Comparison of ENCODE assay signal across 9 mouse cellular contexts in the genomic region with DNA sequence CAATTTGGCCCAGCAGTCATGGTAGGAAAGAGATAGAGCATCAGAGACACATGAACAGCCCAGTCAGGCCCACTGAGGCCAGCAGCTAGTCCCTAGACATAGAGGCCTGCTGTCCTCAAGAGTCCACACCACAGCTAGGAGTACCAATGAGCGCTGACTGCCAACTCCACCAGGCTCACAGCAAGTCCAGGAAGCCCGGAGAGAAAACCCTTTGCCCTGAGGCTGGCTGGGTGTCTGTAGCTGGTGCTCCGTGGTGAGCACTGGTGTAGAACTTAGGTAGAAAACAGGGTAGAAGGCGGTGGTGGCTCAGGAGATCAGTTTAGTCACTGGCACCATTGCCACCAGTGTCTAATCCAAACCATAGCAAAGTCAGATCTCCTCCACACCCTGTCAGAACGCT. TPM values are rescaled to one million over a fixed set of nuclear protein-coding genes. Genes with fewer than 3 reads are reported as not detected.
DNase-seq lines count a peak whose midpoint lies in the region; ATAC-seq lines count a peak whose summit lies in the region.
"Had no signal": no experiment of that assay in that cellular context is flagged by ENCODE, and none has a peak within 500 bp of the region (broad histone marks: within the 10 kb centered on the region; RNA-seq: fewer than 3 reads in every experiment).

No protein-coding gene starts in this region.

- WGBS in midbrain, embryonic 13.5 days: 89% methylated on average over 5 of the region's 5 CpGs
- 87% methylated on average over 5 of the region's 5 CpGs for WGBS in midbrain, embryonic 14.5 days
- WGBS in forebrain, embryonic 15.5 days: 88% methylated on average over 5 of the region's 5 CpGs

- H3K4me2 ChIP-seq in midbrain, embryonic 13.5 days (replicated peaks): peak overlapping the region; percentile 89; the same call in 1 of the 2 replicates
- no peak overlapping the region for H3K4me2 ChIP-seq in midbrain, embryonic 14.5 days (ENCODE audit: low read length)
- H3K4me2 ChIP-seq in forebrain, embryonic 15.5 days (replicated peaks): no peak overlapping the region

- peaks cover 3% of the 10 kb centered on the region; the same call in 1 of the 2 replicates for H3K27me3 ChIP-seq in midbrain, embryonic 13.5 days
- H3K27me3 ChIP-seq in midbrain, embryonic 14.5 days (ENCODE audit: control insufficient read depth, insufficient read depth, low read length): no peaks in the 10 kb centered on the region
- H3K27me3 ChIP-seq in forebrain, embryonic 15.5 days: no peaks in the 10 kb centered on the region

- H3K4me1 ChIP-seq in midbrain, embryonic 13.5 days (replicated peaks): peaks cover 23% of the 10 kb centered on the region
- H3K4me1 ChIP-seq in midbrain, embryonic 14.5 days (ENCODE audit: control insufficient read depth, insufficient read depth, low read length): peaks cover 19% of the 10 kb centered on the region
- peaks cover 24% of the 10 kb centered on the region for H3K4me1 ChIP-seq in forebrain, embryonic 15.5 days

- no peak overlapping the region for H3K9ac ChIP-seq in midbrain, embryonic 13.5 days (replicated peaks)
- H3K9ac ChIP-seq in midbrain, embryonic 14.5 days (replicated peaks; ENCODE audit: low read length): no peak overlapping the region
- no peak overlapping the region for H3K9ac ChIP-seq in forebrain, embryonic 15.5 days (replicated peaks)

- intact Hi-C loops in heart, postnatal 36 days (cut with DNase I): loop anchor here (2.0 to 5.0 kb wide), 3 partner anchors 55 to 351 kb away; a partner anchor contains a TSS

- H3K27ac ChIP-seq in midbrain, embryonic 13.5 days: no peak overlapping the region
- no peak overlapping the region for H3K27ac ChIP-seq in midbrain, embryonic 14.5 days (replicated peaks; ENCODE audit: low read depth, low read length)
- H3K27ac ChIP-seq in forebrain, embryonic 15.5 days (replicated peaks): peak overlapping the region; percentile 75; the same call in 1 of the 2 replicates

- DNase-seq in heart, adult 11 months: peak; percentile 92
- no peak for DNase-seq in heart, postnatal 36 days
- DNase-seq in kidney, adult 9 months: peak; percentile 63
- no peak for DNase-seq in kidney, postnatal 10 days
- DNase-seq in midbrain, embryonic 14.5 days: no peak
- no peak for DNase-seq in right cerebral cortex, adult 2 months (ENCODE audit: low spot score in 2 of 2)
- DNase-seq: thymus, adult 18-20 months had no signal

- no peaks in the 10 kb centered on the region for H3K36me3 ChIP-seq in midbrain, embryonic 13.5 days
- no peaks in the 10 kb centered on the region for H3K36me3 ChIP-seq in midbrain, embryonic 14.5 days (ENCODE audit: control insufficient read depth, insufficient read depth, low read length)
- H3K36me3 ChIP-seq in forebrain, embryonic 15.5 days: no peaks in the 10 kb centered on the region

- no peaks in the 10 kb centered on the region for H3K9me3 ChIP-seq in midbrain, embryonic 13.5 days
- no peaks in the 10 kb centered on the region for H3K9me3 ChIP-seq in midbrain, embryonic 14.5 days (ENCODE audit: control insufficient read depth, low read length)
- no peaks in the 10 kb centered on the region for H3K9me3 ChIP-seq in forebrain, embryonic 15.5 days

- H3K4me3 ChIP-seq in midbrain, embryonic 13.5 days (replicated peaks): no peak overlapping the region
- H3K4me3 ChIP-seq in midbrain, embryonic 14.5 days (replicated peaks; ENCODE audit: low read depth, low read length): no peak overlapping the region
- H3K4me3 ChIP-seq in forebrain, embryonic 15.5 days: no peak overlapping the region

- ATAC-seq in midbrain, embryonic 13.5 days: no peak
- ATAC-seq in midbrain, embryonic 14.5 days (ENCODE audit: low FRiP score, low TSS enrichment): no peak
- no peak for ATAC-seq in forebrain, embryonic 15.5 days (replicated peaks)

RNA-seq across cellular contexts. Expression of a gene that starts 1.0 kb away (rescaled TPM):
- total RNA-seq in heart, postnatal 36 days (2021): 10 to 100 TPM; 77.9 to 88.4 TPM
- 9.9 and 10.3 TPM in 2 replicates for polyA plus RNA-seq in midbrain, embryonic 13.5 days (2015; fragmentation: Nextera tagmentation; extraction: Ambion mirVana)
- 13.6 and 16.5 TPM in 2 replicates for polyA plus RNA-seq in midbrain, embryonic 14.5 days (2014; fragmentation: Nextera tagmentation; extraction: Ambion mirVana)
- 15.7 and 16.0 TPM in 2 replicates for polyA plus RNA-seq in forebrain, embryonic 15.5 days (2015; fragmentation: Nextera tagmentation; extraction: Ambion mirVana)

Comparison
In these comparisons a context has a peak if more than half of its experiments do, and no peak if none do; other contexts are left out.
1. DNase-seq: peak in heart, adult 11 months (single experiment) and kidney, adult 9 months (single experiment); none in heart, postnatal 36 days (0 of 2), kidney, postnatal 10 days (single experiment), midbrain, embryonic 14.5 days (single experiment) and right cerebral cortex, adult 2 months (0 of 2).